ENCODE assay signal across 24 mouse cellular contexts in the genomic region with DNA sequence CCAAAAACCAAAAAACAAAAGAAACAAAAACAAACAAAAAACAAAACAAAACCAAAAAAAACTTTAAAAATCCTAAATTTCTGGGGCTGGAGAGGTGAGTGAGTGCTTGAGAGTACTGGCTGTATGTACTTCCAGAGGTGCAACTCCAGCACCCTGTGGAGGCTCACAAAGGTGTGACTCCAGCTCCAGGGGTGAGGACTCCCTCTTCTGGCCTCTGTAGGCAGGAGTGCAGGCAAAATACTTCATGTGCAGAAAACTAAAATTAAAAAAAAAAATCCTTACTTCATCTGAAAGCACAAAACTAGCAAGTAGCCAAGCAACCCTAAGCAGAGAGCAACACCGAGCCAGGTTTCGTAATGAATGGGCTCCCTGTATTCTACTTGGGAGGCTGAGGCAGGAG. TPM values are rescaled to one million over a fixed set of nuclear protein-coding genes. Genes with fewer than 3 reads are reported as not detected.
DNase-seq lines count a peak whose midpoint lies in the region; ATAC-seq and TF ChIP-seq lines count a peak whose summit lies in the region.
"Had no signal": no experiment of that assay in that cellular context is flagged by ENCODE, and none has a peak within 500 bp of the region (broad histone marks: within the 10 kb centered on the region; RNA-seq: fewer than 3 reads in every experiment).

No protein-coding gene starts in this region.

- no peaks in the 10 kb centered on the region for H3K4me1 ChIP-seq in midbrain, embryonic 11.5 days (ENCODE audit: control insufficient read depth, insufficient read depth, low read length)
- no peaks in the 10 kb centered on the region for H3K4me1 ChIP-seq in midbrain, embryonic 16.5 days (ENCODE audit: control insufficient read depth, insufficient read depth, low read length)
- H3K4me1 ChIP-seq: heart, embryonic 15.5 days; hindbrain, embryonic 13.5 days; neural tube, embryonic 12.5 days had no signal

- WGBS in midbrain, embryonic 11.5 days = 98% methylated on average over 2 of the region's 2 CpGs
- 95% methylated on average over 2 of the region's 2 CpGs for WGBS in midbrain, embryonic 16.5 days

- no peaks in the 10 kb centered on the region for H3K36me3 ChIP-seq in midbrain, embryonic 11.5 days (ENCODE audit: control insufficient read depth, insufficient read depth, low read length)
- H3K36me3 ChIP-seq in midbrain, embryonic 16.5 days (ENCODE audit: control insufficient read depth, insufficient read depth, low read length) = no peaks in the 10 kb centered on the region
- H3K36me3 ChIP-seq: embryonic facial prominence, embryonic 10.5 days; G1E; heart, embryonic 15.5 days; hindbrain, embryonic 13.5 days; liver, embryonic 15.5 days; neural tube, embryonic 12.5 days had no signal

- no peak overlapping the region for H3K9ac ChIP-seq in midbrain, embryonic 11.5 days (ENCODE audit: low read length)
- H3K9ac ChIP-seq in midbrain, embryonic 16.5 days (ENCODE audit: low read depth, low read length) = no peak overlapping the region
- H3K9ac ChIP-seq: forebrain, postnatal 0 days; heart, embryonic 15.5 days; hindbrain, embryonic 13.5 days; liver, embryonic 15.5 days; neural tube, embryonic 12.5 days had no signal

- ATAC-seq in midbrain, embryonic 11.5 days (ENCODE audit: low FRiP score) = no peak
- ATAC-seq in midbrain, embryonic 16.5 days = no peak
- ATAC-seq: CD4-positive, CD25-positive, alpha-beta regulatory T cell, adult 4 months; forebrain, postnatal 0 days had no signal

- no peaks in the 10 kb centered on the region for H3K9me3 ChIP-seq in midbrain, embryonic 11.5 days (ENCODE audit: control insufficient read depth, low read length)
- no peaks in the 10 kb centered on the region for H3K9me3 ChIP-seq in midbrain, embryonic 16.5 days (replicated peaks; ENCODE audit: control insufficient read depth, low read length, poor library complexity, severe bottlenecking)
- H3K9me3 ChIP-seq: embryonic facial prominence, embryonic 10.5 days; G1E; heart, embryonic 15.5 days; hindbrain, embryonic 13.5 days; liver, embryonic 15.5 days; neural tube, embryonic 12.5 days had no signal

- no peaks in the 10 kb centered on the region for H3K27me3 ChIP-seq in midbrain, embryonic 11.5 days (ENCODE audit: control insufficient read depth, insufficient read depth, low read length)
- no peaks in the 10 kb centered on the region for H3K27me3 ChIP-seq in midbrain, embryonic 16.5 days (ENCODE audit: control insufficient read depth, insufficient read depth, low read depth, low read length)
- H3K27me3 ChIP-seq: heart, embryonic 15.5 days; neural tube, embryonic 12.5 days had no signal

- no peak overlapping the region for H3K4me2 ChIP-seq in midbrain, embryonic 11.5 days
- H3K4me2 ChIP-seq in midbrain, embryonic 16.5 days (ENCODE audit: low read length) = no peak overlapping the region
- H3K4me2 ChIP-seq: heart, embryonic 15.5 days; hindbrain, embryonic 13.5 days; liver, embryonic 15.5 days; neural tube, embryonic 12.5 days had no signal

- intact Hi-C loops in gastrocnemius, adult 2 months (cut with DNase I) = no loop called here

- no peak for DNase-seq in gastrocnemius, adult 2 months
- DNase-seq in gastrocnemius, adult 18-20 months (ENCODE audit: low spot score) = no peak
- DNase-seq in layer of hippocampus, adult 2 months (ENCODE audit: low spot score in 2 of 2) = no peak
- DNase-seq in layer of hippocampus, postnatal 36 days = no peak
- peak; percentile 51 for DNase-seq in midbrain, embryonic 11.5 days (ENCODE audit: low spot score, missing footprints)
- DNase-seq in embryo, embryonic 10 days (ENCODE audit: low spot score) = no peak
- DNase-seq: adrenal gland, adult 2 months; cerebellum, adult 11 months; cerebellum, adult 9-11 months; forebrain, postnatal 0 days; gastrocnemius, postnatal 36 days; heart, postnatal 36 days; kidney, adult 9 months; midbrain, embryonic 14.5 days; right cerebral cortex, postnatal 14 days; thymus, postnatal 25 days had no signal

- TF ChIP-seq CTCF in gastrocnemius, adult 2 months (IDR thresholded peaks at IDR 0.05) = peak; percentile 36
- peak; percentile 33; the same call in 1 of the 2 replicates for TF ChIP-seq CTCF in layer of hippocampus, adult 2 months (conservative IDR thresholded peaks at IDR 0.05)

- H3K27ac ChIP-seq in gastrocnemius, adult 2 months = no peak overlapping the region
- H3K27ac ChIP-seq in layer of hippocampus, adult 2 months = no peak overlapping the region
- no peak overlapping the region for H3K27ac ChIP-seq in midbrain, embryonic 11.5 days (ENCODE audit: low read depth, low read length)
- H3K27ac ChIP-seq in midbrain, embryonic 16.5 days (ENCODE audit: low read length) = no peak overlapping the region
- H3K27ac ChIP-seq: embryonic facial prominence, embryonic 10.5 days; heart, embryonic 15.5 days; hindbrain, embryonic 13.5 days; liver, embryonic 15.5 days; neural tube, embryonic 12.5 days had no signal

- no peak overlapping the region for H3K4me3 ChIP-seq in gastrocnemius, adult 2 months
- no peak overlapping the region for H3K4me3 ChIP-seq in layer of hippocampus, adult 2 months
- H3K4me3 ChIP-seq in midbrain, embryonic 11.5 days (ENCODE audit: low read depth, low read length) = no peak overlapping the region
- no peak overlapping the region for H3K4me3 ChIP-seq in midbrain, embryonic 16.5 days (ENCODE audit: low read depth, low read length)
- H3K4me3 ChIP-seq: embryonic facial prominence, embryonic 10.5 days; heart, embryonic 15.5 days; hindbrain, embryonic 13.5 days; liver, embryonic 15.5 days; neural tube, embryonic 12.5 days had no signal

RNA-seq across cellular contexts. Expression of a gene that starts 21.3 kb away (rescaled TPM):
- 10 to 100 TPM; 47.9 to 50.7 TPM for total RNA-seq in gastrocnemius, adult 2 months (2021)
- total RNA-seq in gastrocnemius, adult 18-20 months (2021) = 10 to 100 TPM; 42.0 to 49.6 TPM
- total RNA-seq in layer of hippocampus, adult 2 months (2021) = 10 to 100 TPM; 88.5 to 89.2 TPM
- 100 to 1,000 TPM in 1 of 2 experiments, 10 to 100 TPM in 1; 86.6 to 101 TPM for total RNA-seq in layer of hippocampus, postnatal 36 days (2021)
- 127 and 143 TPM in 2 replicates for polyA plus RNA-seq in midbrain, embryonic 11.5 days (2014; fragmentation: Nextera tagmentation; extraction: Ambion mirVana)
- 89.4 and 96.8 TPM in 2 replicates for polyA plus RNA-seq in midbrain, embryonic 16.5 days (2015; fragmentation: Nextera tagmentation; extraction: Ambion mirVana)

RNA-seq across cellular contexts. Expression of a gene that starts 53.6 kb away (rescaled TPM):
- under 1 TPM; 0.22 to 0.33 TPM for total RNA-seq in gastrocnemius, adult 2 months (2021)
- under 1 TPM; 0.17 to 0.30 TPM for total RNA-seq in gastrocnemius, adult 18-20 months (2021)
- total RNA-seq in layer of hippocampus, adult 2 months (2021) = 1 to 10 TPM; 2.3 to 2.6 TPM
- total RNA-seq in layer of hippocampus, postnatal 36 days (2021) = 1 to 10 TPM; 1.9 to 4.1 TPM
- 2.4 and 2.5 TPM in 2 replicates for polyA plus RNA-seq in midbrain, embryonic 11.5 days (2014; fragmentation: Nextera tagmentation; extraction: Ambion mirVana)
- polyA plus RNA-seq in midbrain, embryonic 16.5 days (2015; fragmentation: Nextera tagmentation; extraction: Ambion mirVana) = 3.5 and 5.4 TPM in 2 replicates
- polyA plus RNA-seq: G1E had no signal
